Mouse (Mus musculus) c-Kit-positive CD71-positive TER-119-positive erythroid progenitor cells, embryonic 14.5 days (primary cell): ENCODE results near the gene Krt71.
"Not testable (repeated sequence)": the region's sequence is repeated elsewhere in the genome, so short reads cannot be mapped to it uniquely, and the experiment has no call there.

Experiments used
- DNase-seq: peaks from one replicate; pipeline ENCODE4 v3.0.0-alpha.2; 2013; ENCODE audit warnings: low spot score

Krt71 gene

DNA sequence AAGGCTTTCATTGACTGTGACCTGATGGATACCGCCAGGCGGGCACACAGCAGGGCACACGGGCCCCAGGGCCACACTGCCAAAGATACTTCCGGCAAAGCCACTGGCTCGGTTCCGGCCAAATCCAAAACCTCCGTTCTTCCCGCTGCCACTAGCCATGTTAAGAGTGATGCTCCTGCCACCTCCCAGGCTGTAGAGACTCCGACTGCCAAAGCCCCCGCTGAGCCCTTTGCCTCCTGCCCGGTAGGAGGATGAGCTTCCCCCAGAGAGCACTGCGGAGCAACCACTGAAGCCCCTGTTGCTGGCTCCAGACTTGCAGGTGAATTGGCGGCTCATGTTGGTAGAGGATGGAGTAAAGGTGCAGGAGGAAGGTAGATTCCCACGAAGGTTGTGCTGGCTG is at the start of gene Krt71:
Gene Krt71 (minus strand): TSS at position 399 of the 400 bp plus-strand sequence.
- no peak for DNase-seq

DNA sequence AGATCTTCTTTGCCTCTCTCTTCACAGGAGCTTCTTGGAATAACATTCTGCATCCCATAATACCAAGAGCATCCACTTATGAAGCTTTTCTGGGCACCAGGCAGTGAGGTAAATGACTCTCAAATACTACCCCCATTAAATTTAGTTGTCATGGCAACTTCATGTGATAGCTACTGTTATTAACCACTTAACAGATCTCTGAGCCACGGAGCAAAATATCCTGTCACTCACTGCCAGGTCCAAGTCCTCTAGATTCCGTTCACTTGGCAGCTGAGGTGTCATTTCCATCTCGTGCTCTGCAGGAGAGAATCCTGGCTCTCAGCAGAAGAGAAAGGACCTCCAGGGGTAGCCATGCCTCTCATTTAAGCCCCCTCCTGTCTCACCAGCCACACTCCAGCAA is 48.0 kb upstream of the Krt71 start:
- no peak for DNase-seq

DNA sequence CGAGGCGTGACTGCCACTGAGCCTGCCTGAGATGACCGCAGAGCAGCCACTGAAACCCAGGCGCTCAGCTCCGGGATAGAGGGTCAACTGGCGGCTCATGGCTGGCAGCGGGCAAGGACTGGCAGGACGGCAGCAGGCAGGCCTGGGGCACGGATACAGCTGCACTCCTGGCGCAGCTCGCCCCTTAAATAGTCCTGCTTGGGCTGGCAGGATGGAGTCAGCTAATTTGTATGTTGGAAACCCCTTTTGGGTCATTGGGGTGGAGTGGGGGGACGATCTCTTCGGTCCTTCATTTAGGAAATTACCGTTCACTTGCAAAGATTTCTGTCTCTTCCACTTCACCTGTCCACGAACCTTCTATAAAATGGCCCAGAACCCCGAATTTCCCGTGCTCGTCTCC is 43.5 kb upstream of the Krt71 start, which contains the start of gene Krt72:
Gene Krt72 (minus strand): TSS at position 101 of the 400 bp plus-strand sequence.
- DNase-seq, result no peak

DNA sequence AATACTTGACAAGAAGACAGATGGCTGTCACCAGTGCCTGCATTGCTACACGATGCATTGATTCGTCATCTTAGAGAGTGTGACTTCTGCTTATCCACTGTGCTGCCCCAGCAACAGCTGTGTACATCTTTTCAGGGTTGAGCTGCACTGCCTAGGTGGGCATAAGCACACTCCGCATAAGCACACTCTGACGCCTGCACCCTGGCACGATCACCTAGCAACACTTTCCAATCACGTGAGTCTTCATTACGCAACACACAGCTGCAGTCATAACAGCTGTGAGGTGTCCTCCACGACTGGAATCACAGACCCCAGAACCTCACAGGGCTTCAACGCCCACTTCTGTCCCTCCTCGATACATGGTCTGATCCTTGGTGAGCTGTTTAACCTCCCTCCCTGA is 30.5 kb upstream of the Krt71 start:
- DNase-seq, result no peak

DNA sequence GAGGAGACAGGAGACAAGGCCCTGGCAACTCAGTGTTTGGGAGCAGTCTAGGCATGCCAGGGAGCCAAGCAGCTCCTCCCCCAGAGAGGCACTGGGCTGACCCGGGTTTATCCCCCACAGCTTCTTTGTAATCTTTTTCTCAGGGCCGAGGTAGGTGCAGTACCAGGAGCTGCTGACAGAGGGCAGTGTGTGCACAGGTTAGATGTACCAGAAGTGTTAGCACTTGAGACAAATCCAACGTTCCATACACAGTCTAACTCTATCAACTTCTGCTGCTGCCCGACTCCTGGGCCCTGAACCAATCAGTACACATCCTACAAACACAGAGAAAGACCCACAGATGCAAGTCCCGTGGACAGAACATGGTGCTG is 29.8 kb upstream of the Krt71 start:
- DNase-seq, result peak; percentile 56

DNA sequence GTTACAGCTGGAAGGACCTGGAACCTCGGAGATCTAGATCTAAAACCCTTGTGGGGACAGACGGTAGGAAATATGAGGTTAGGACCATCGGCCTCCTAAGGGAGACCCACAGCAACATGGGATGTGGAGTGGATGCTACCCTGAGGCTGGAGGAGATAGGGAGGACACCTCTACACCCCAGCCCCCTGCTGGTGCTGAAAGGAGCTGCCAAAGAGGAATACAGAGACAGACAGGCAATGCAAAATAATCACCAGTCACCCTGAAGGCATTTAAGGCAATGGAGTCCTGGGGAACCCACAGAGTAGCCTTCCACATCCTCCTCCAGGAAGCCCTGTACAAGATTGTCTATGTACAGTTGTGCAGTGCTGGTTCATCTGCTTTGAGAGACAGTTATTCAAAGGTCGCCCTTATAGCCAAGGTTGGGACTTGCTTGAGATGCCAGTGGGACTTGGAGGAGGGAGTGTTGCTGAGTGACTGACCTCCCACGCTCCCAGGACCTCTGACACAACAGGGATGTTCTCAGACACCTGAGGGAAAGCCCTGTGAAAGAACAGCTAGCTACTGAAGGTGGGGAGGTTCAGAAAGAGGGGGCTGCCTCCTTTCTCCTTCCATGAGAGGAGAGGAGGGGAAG is 29.3 kb upstream of the Krt71 start:
- peak; percentile 0 for DNase-seq

DNA sequence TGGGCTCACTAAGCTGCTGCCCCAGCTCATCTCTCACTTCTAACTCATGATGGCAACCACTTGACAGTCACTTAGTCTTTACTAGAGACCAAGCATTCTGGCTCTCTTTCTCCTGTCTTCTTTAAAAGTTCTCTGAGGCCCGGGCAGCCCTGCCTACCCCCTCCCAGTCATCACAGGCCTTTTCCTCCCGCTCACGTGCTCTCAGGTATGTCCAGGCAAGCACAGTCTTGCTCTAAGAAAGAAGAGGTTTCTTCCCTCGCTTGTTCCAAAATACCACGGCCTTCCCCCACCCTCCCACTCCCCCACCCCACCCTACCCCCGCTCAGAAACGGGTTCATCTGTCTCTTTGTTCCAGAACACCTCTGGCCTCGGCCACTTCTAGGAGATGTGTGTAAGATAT is 27.3 kb upstream of the Krt71 start:
- DNase-seq, result no peak

DNA sequence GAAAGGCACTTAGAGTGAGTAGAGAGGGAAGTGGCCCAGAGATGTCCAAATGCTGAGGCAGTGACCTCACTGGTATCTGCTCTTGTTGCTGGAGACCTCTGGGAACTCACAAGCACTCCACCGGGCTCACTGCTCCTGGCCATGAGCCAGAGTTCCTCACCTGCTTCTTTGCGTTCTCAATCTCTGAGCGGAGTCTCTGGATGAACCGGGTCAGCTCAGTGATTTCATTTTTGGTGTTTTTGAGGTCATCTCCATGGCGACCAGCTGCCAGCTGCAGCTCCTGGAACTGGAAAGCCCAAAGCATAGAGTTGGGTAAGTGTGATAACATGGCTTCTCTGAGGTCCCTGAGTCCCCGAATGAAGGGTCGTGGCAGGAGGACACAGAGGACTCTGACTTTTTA is 5.1 kb downstream of the Krt71 start:
- no peak for DNase-seq

DNA sequence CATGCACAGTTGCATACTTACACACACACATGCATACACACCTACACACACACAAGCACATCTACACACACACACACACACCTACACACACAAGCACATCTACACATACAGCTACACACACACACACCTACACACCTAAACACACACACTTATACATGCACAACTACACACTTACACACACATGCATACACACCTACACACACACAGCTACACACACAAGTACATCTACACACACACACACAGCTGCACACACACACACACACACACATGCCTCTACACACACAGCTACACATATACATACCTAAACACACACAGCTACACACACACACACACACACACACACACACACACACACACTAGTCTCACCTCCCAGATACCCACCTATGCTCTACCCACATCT is 12.3 kb downstream of the Krt71 start:
- DNase-seq, result no peak

DNA sequence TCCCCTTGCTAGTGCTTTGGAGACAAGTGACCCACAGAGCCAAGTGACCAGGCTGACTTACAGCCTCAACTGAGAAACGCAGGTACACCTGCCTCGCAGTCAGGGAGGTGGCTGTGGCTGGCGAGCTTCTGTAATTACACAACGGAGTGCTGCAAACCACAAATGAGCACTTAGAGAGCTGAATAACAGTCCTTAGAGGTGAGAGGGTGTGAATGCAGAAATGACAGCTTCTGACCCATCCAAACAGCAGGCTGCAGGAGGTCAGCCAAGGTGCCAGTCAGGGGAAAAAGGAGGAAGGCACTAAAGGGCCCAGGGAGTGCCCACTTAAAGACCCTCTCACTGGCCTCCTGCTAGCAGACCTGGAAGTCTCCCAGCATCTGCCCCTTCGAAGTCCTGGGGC is 18.2 kb downstream of the Krt71 start:
- no peak for DNase-seq

DNA sequence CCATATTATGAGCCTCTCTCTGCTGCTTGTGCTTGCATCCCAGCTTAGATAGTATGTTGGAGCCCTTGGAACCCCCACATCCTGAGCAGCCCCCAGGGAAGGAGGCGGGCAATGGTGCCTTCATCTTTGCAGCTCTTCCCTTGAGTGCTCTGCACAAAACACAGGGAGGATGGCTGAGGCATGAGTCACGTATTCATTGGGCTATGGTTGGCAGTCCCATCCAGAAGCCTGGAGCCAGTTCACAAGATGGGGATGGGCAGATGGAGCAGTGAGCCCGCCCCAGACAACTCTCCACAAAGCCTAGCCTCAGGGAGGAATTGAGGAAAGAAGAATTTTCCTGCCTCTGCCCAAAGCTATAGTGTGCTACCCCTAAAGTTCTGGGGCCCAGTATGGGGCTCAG is 27.1 kb downstream of the Krt71 start:
- no peak for DNase-seq

DNA sequence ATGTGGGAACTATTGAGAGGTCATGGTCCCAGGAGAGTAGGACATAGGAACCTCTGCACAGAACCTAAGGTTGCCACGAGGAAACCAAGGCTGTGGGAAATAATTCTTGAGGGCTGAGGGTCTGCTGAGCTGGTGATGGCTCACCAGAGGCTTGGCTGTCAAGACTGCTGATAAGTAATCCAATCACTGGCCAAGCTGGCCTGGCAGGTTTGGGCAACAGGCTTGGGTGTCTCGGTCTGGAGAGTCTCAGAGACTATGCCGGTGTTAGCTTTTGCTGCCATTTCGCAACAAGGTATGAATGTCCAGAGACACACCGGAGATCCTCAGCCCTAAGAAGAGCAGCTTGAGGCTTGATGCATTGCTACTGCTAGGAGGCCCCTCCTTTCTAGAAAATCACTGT is 28.6 kb downstream of the Krt71 start:
- DNase-seq, result no peak

DNA sequence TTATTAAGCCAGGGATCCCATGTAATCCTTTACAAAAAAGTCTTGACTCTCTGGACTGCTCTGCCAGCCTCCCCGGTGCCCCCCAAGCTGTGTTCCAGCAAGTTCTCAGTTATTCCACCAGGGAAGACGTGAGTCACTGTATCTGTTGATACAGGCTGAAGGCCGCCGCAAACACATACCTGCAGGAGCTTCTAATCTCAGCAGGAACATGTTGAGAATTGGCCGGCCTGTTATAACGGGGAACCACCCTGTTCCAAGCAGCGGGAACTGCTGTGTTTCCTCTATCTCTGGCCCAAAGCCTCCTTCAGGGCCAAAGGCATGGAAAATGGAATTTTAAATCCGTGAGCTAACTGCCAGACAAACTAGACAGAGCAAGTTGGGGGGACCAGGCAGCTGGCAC is 29.2 kb downstream of the Krt71 start:
- no peak for DNase-seq

DNA sequence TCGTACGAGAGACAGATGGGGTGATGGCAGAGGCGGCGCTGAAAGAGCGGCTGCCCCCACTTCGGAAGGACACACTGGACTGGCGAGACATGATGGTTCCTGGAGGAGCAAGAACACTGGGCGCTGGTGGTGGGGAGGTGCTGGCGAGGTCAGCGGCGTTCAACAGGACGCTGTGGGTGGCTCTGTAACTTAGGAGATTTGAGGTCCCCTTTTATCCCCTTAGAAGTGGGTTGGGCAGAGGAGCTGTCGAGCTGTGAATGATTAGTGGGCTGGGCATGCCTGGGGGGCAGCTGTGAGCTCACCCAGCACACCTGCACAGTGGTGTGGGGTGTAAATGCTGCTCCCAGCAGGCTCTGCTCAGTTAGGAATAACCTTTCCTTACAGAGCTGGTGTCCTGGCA is 30.2 kb downstream of the Krt71 start, which contains the start of gene Krt5:
Gene Krt5 (minus strand): TSS at position 179 of the 400 bp plus-strand sequence.
- no peak for DNase-seq

DNA sequence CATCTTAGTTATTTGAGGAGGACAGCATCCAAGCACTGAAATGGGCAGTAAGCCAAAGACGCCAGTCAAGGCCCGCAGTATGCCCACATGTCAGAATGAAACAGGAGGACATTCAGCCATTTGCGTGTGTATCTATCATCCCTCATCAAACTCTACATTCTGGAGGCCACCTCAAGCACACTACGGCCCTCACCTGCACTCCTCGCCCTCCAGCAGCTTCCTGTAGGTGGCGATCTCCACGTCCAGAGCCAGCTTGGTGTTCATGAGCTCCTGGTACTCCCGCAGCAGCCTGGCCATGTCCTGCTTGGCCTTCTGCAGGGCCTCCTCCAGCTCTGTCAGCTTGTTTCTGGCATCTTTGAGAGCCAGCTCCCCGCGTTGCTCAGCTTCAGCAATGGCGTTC is 34.2 kb downstream of the Krt71 start:
- DNase-seq, result no peak

DNA sequence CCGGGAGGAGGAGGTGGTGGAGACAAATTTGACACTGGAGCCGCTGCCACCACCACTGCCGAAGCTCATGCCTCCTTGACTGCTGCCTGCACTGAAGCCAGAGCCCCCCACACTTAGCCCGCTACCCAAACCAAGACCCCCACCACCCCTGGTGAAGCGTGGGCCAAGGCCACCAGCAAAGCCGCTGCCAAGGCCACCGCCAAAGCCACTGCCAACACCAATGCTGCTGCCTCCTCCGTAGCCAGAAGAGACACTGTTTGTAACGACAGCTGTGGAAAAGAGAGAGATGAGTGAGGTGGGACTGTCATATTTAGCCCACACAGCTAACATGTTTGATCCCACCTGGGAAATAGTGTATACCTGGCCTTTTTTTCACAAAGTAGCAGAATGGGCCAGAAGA is 35.5 kb downstream of the Krt71 start:
- DNase-seq, result no peak

DNA sequence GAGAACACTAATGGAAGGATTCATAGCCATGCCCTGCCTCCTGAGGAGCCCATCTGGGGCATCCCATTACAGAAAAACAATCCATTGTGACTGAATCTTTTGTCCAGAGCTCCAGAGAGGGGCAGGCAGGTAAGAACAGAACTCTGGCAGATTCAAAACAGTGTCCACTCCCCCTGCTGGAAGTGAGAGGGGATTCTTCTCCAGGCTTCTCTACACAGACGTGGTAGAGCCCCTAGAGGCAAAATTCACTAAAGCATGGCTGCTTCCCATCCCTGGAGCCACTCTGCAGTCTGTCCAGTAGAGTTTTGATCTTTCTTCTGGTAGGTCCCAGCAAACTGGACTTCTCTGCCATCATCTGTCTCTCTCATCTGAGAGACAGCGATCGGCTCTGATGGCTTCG is 38.8 kb downstream of the Krt71 start:
- no peak for DNase-seq

DNA sequence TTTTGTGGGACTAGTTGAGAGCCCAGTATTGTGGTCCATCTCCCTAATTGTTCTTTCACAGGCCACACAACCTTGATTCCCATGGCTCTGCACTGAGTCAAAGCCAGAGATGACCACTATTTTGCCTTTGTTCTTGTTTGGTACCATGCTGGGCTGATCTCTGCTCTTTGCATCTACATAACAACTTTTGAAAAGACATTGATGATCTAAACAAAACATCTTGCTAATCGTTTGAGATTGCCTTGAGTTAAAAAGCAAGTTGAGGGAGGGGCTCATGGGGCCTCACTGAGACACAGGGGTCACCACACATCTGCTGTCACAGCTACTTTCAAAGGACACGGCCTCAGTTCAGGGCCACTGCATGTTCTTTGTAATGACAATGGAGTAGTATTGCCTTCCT is 40.5 kb downstream of the Krt71 start:
- no peak for DNase-seq

DNA sequence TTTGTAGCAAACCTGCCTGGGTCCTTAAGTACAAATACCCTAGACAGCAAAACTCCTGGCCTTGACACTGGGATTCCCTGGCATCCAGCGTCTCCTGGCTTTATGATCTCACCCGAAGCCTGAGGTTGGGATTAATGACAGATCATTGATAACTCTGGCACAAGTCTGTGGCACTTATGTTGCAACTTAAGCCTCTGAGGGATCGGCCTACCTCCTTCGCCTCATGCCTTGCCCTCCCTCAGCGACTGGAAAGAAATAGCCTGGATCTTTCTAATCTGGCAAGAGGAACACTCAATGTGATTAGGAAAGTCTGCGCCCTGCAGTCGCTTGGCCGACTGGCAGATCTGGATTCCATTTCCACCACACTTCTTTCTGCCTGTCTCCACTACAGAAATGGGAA is 43.0 kb downstream of the Krt71 start:
- no peak for DNase-seq

DNA sequence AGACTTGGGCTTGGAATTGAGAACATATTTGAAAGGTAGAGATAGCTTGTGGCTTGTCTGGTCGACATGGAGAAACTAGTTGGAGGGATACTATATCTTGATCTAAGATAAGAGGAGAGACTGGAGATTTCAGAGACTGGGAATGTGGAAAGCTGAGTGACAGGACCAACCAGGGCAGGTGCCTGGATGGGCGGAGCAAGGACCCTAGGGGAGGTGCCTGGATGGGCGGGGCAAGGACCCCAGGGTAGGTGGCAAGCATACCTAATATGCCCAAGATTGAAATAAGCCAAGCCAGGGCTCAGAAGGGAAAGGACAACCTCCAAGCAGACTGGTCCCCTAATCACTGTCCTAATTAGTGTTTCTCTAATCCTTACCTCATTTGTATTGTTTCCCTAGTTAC is 43.7 kb downstream of the Krt71 start:
- DNase-seq, result no peak

DNA sequence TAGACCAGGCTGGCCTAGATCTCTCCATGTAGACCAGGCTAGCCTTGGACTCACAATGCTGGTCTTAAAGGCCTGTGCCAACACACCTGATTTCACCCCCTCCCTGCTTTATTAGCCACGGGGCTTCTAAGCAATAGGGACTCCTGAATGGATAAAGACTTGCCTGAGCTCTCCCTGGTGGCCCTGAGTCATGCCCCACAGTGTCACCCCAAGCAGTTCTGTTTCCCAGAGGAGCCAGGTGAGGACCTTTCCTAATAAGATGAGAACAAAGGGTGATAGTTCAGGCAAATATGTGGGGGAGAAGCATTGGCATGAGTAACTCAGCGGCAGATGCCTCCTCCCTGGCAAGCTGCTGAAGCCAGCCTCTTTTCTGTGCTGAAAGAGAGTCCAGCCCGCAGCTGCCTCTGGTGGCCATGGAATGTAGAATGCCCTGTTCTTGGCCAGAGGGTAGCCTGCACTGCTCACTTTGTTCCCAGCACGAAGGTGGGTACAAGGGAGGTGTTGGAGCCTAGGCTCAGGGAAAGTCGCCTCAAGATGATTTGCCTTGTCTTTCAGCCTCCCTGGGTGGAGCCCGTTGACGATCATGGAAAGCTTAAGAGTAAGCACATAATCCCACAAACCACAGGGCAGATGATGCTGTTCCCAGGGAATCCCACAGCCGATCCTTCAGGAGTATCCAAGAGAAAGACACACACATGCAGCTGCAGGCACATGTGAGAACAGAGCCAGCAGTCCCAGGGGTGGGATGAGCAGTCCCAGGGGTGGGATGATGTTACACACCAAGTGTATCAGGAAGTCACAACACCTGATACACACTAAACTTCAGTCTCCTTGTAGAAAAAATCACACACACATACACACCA is 45.4 kb downstream of the Krt71 start:
- no peak for DNase-seq

DNA sequence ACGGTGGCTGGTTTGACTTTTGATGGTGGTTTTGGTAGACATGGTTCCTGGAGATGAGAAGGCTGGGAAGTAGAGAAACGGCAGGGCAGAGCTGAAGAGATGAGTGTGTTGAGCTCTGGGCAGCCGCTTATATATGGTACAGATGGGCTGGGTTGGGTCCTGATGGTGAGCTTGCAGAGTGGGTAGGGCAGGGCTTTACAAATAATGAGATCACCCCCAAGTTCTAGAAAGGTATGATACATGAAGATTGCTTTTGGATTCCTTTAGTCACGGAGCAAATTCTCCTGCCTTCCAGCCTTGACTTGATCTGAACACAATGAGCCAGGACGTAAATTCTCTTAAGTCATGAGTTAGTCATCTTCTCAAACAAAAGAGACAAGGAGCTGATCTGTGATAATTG is 48.7 kb downstream of the Krt71 start, which contains the start of gene Krt6a:
Gene Krt6a (minus strand): TSS at position 101 of the 400 bp plus-strand sequence.
- no peak for DNase-seq

DNA sequence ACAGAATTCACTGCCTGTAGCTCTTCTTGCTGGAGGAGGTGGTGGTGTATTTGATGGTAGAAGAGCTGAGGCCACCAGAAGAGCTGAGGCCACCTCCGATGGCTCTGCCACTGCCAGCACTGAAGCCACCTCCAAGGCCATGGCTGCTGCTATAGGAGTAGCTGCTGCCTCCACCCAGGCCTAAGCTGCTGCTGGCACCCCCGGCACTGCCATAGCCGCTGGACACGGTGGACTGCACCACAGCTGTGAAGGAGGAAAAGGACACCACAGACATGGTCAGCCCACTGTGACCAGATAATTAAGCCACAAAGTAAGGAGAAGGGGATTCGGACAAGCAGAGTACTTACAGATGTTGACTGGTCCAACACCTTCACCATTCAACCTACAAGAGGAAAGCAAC is 52.4 kb downstream of the Krt71 start:
- DNase-seq, result not testable (repeated sequence)

DNA sequence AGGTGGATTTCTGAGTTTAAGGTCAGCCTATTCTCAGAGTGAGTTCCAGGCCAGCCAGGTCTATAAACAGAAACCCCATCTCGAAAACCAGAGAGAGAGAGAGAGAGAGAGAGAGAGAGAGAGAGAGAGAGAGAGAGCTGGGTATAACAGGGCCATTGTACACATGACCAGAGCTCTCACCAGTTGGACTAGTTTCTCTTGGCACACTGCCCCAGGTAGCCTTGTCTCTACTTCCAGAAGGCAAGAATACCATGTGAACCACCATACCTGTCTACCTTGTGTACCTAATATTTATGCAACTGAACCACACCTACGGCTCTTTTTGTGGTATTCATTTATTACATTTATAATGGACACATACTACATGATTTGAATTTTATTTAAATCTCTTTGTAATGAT is 54.7 kb downstream of the Krt71 start:
- DNase-seq, result no peak
